Mouse (Mus musculus): ENCODE measurements around the gene Cav3. TPM values are rescaled to one million over a fixed set of nuclear protein-coding genes. Genes with fewer than 3 reads are reported as not detected.
A peak's percentile ranks its signal among the peaks of the same experiment; 100 is the strongest.

Cav3 gene
- 0.15 TPM in 1 of 2 replicates, not detected in the other for polyA plus RNA-seq (2015; fragmentation: Nextera tagmentation; extraction: Ambion mirVana)

DNA sequence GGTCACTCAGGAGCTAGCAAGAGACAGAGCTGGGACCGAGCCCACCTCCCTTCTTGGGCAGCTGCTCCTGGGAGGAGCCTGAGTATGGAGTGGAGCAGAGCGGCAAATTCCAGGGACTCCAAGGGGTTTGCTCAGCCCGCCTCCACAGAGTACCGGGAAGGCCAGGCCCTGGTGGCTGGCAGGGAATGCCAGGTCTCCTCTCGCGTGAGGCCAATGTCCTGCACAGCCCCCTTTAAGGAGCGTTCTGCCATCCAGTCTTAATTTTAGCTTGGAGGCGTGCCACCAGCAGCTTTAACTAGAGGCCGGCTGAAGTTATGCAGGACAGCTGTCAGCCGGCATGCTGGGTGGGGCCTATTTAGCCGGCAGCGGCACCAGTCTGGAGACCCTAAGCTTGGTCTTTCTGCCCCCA lies at the start of gene Cav3:
TSS of gene Cav3 (plus strand) at position 165 of the 409 bp plus-strand sequence.
- H3K4me3 ChIP-seq = no peak within 1 kb of the TSS
- no peaks in the 10 kb centered on the region for H3K4me1 ChIP-seq
- no peaks in the 10 kb centered on the region for H3K9me3 ChIP-seq (replicated peaks)
- no peak for ATAC-seq
- no peak within 1 kb of the TSS for H3K27ac ChIP-seq
- H3K9ac ChIP-seq = no peak within 1 kb of the TSS
- no peaks in the 10 kb centered on the region for H3K36me3 ChIP-seq (ENCODE audit: poor library complexity, severe bottlenecking)
- 78% methylated on average over 12 of the region's 12 CpGs for WGBS
- H3K27me3 ChIP-seq = no peaks in the 10 kb centered on the region
- H3K4me2 ChIP-seq = no peak within 1 kb of the TSS

DNA sequence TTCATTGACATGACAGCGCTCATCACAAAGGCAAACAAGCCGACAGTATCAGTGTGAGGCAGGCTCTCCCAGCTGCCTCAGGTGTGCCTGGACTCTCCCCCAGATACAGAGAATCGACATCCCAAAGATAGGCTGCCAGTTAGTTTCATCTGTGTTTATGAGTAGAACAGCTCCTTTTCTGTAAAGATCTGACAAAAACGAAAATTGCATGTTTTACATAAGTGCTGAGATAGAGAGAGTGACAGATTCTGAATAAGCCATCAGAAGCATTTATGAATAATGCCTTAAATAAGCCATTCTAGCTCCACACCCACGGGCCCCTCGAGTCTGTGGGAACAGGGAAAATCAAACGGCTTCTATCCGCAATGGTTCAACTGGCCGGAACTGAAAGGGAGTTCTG lies 40.0 kb upstream of the Cav3 start:
- Histone ChIP-seq H3K4me1 (no peaks in the 10 kb centered on the region), H3K27ac (no peak overlapping the region), H3K27me3 (no peaks in the 10 kb centered on the region), H3K4me3 (no peak overlapping the region), H3K4me2 (no peak overlapping the region), H3K9ac (no peak overlapping the region), H3K36me3 (ENCODE audit: poor library complexity, severe bottlenecking) (no peaks in the 10 kb centered on the region), H3K9me3 (replicated peaks) (no peaks in the 10 kb centered on the region; the same call in 1 of the 2 replicates)
- ATAC-seq = peak; percentile 48; the same call in 1 of the 2 replicates
- 83% methylated on average over 9 of the region's 9 CpGs for WGBS

DNA sequence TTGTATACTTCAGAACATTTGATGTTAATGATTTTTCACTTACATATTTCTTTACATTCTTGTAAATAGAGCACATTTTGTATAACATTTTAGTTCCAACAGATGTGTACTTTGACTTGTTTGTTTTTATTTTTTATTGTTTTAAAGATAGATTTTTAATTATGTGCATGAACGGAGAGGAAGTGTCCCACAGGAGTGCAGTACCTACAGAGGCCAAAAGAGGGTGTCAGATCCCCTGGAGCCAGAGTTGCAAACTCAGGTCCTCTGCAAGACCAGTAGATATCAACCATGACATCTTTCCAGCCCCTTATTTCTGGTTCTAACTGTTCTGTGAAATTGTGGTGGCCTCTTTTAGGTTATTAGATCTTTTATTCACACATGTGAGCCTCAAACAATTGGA lies 38.4 kb upstream of the Cav3 start:
- H3K9me3 ChIP-seq (replicated peaks) = no peaks in the 10 kb centered on the region; the same call in 1 of the 2 replicates
- no peak for ATAC-seq
- no peaks in the 10 kb centered on the region for H3K4me1 ChIP-seq
- H3K36me3 ChIP-seq (ENCODE audit: poor library complexity, severe bottlenecking) = no peaks in the 10 kb centered on the region
- no peaks in the 10 kb centered on the region for H3K27me3 ChIP-seq
- no peak overlapping the region for H3K27ac ChIP-seq
- WGBS = 100% methylated on average over 1 of the region's 1 CpGs
- no peak overlapping the region for H3K4me3 ChIP-seq
- H3K4me2 ChIP-seq = no peak overlapping the region
- no peak overlapping the region for H3K9ac ChIP-seq

DNA sequence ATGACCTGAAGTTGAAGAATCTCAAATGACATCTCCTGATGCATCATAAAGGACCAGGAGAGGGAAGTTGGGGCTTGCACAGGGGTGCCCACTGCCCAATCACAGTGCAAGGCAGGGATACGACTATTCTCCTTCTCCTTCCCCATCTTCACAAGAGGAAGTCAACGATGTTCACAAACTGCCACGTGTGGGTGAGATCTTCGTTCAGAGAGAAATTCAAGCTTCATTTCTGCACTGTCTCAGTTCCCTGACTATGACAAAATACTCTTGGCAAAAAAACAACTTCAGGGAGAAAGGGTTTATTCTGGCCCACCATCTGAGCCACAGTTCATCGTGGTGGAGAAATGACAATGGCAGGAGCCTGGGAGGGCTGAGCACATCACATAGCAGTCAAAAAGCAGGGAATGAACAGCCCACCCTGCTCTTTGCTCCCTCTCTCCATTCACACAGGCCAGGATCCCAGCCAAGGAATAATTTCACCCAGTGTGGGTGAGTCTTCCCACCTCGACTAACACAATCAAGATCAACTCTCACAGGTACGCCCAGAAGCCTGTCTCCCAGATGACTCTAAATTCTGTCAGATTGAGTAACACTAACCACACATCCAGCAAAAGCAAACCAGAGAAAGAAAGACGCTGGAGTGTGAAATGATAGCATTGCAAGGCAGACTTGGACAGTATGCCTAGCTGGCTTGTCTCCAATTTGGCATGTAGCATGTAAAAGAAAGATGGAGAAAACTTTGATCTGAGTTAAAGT lies 35.4 kb upstream of the Cav3 start:
- H3K4me3 ChIP-seq = no peak overlapping the region
- WGBS = 89% methylated on average over 8 of the region's 8 CpGs
- H3K9ac ChIP-seq = no peak overlapping the region
- no peak overlapping the region for H3K27ac ChIP-seq
- no peaks in the 10 kb centered on the region for H3K4me1 ChIP-seq
- no peak overlapping the region for H3K4me2 ChIP-seq
- ATAC-seq = no peak
- H3K27me3 ChIP-seq = no peaks in the 10 kb centered on the region
- no peaks in the 10 kb centered on the region; the same call in 1 of the 2 replicates for H3K9me3 ChIP-seq (replicated peaks)
- no peaks in the 10 kb centered on the region for H3K36me3 ChIP-seq (ENCODE audit: poor library complexity, severe bottlenecking)

DNA sequence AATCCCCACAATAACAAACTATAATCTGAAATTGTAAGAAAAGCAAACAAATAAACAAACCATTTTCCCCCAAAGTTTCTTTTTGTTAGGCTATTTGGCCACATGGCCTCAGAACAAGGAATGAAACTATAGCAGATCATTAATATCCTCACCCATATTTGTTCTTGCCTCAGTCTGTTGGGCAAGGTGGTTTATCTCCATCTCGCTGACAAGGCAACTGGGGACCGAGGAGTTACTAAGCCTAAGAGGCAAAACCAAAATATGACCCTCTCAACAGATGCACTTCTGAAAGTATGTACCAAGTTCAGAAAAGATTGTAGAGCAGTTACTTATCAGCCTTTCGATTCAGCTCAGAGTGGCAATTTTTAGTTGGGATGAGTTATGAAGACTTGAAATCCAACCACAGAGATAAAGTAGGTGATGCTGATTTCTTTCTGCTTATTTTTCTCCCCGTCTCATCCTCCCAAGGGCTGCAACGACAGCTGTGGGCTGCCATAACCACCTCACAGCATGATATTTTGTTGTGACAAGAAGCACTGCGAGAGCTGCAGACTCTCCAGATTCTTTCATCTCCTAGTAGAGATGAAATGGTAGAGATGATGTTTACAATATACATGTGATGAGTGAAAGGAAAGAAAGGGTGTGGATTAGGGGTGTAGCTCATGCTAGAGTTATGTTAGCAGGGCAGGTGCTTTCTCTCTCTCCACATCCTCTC lies 33.1 kb upstream of the Cav3 start:
- ATAC-seq = no peak

DNA sequence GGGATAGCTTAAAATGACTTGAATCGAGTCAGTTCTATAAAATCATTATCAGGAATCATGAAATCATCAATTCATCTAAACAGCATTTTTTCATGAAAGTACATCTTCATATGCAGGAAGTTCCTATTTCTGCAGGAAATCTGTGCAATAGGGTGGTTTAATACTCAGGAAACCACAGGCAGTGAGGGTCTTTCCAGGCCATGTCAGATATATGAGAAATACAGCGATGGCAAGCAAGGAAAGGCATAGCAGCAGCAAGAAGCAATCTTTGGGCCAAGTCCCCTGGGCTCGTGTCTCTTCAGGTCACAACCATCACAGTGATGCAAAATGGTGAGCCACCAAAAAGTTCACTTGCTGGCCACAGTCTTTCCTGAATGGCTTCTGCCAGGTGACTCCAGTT lies 13.6 kb upstream of the Cav3 start:
- no peak overlapping the region for H3K4me3 ChIP-seq
- H3K4me2 ChIP-seq = no peak overlapping the region
- WGBS = 88% methylated on average over 3 of the region's 3 CpGs
- H3K27ac ChIP-seq = no peak overlapping the region
- H3K9me3 ChIP-seq (replicated peaks) = no peaks in the 10 kb centered on the region
- no peaks in the 10 kb centered on the region for H3K4me1 ChIP-seq
- H3K36me3 ChIP-seq (ENCODE audit: poor library complexity, severe bottlenecking) = no peaks in the 10 kb centered on the region
- H3K9ac ChIP-seq = no peak overlapping the region
- no peaks in the 10 kb centered on the region for H3K27me3 ChIP-seq
- ATAC-seq = no peak

More for the DNA sequence above, 33.1 kb upstream of the Cav3 start:
- Histone ChIP-seq H3K36me3 (ENCODE audit: poor library complexity, severe bottlenecking) (no peaks in the 10 kb centered on the region), H3K9ac (no peak overlapping the region), H3K4me2 (no peak overlapping the region), H3K27ac (no peak overlapping the region), H3K4me3 (no peak overlapping the region), H3K27me3 (no peaks in the 10 kb centered on the region), H3K9me3 (replicated peaks) (no peaks in the 10 kb centered on the region; the same call in 1 of the 2 replicates), H3K4me1 (no peaks in the 10 kb centered on the region)
- WGBS = 78% methylated on average over 6 of the region's 6 CpGs

DNA sequence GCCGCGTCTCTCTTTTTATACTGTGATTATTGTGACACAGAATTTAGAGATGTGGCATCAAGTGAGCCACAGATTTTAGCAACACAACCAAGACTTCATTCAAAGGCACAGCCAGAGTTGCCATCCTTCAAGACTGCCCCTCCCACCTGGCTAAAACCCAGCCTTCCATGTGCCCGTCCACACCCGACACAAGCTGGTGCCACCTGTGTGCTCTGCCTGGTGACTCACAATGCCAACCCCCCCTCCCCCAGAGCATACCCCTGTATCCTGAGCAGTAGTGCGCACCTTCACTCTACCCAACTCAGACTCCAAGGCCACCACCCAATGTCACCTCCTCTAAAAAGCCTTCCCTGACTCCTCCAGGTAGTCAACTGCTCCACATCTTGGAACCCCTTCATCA lies 2.2 kb downstream of the Cav3 start:
- no peaks in the 10 kb centered on the region for H3K36me3 ChIP-seq (ENCODE audit: poor library complexity, severe bottlenecking)
- no peak overlapping the region for H3K27ac ChIP-seq
- no peak overlapping the region for H3K4me3 ChIP-seq
- H3K27me3 ChIP-seq = no peaks in the 10 kb centered on the region
- no peak for ATAC-seq
- no peaks in the 10 kb centered on the region for H3K9me3 ChIP-seq (replicated peaks)
- no peak overlapping the region for H3K9ac ChIP-seq
- 95% methylated on average over 5 of the region's 5 CpGs for WGBS
- H3K4me1 ChIP-seq = no peaks in the 10 kb centered on the region
- no peak overlapping the region for H3K4me2 ChIP-seq

DNA sequence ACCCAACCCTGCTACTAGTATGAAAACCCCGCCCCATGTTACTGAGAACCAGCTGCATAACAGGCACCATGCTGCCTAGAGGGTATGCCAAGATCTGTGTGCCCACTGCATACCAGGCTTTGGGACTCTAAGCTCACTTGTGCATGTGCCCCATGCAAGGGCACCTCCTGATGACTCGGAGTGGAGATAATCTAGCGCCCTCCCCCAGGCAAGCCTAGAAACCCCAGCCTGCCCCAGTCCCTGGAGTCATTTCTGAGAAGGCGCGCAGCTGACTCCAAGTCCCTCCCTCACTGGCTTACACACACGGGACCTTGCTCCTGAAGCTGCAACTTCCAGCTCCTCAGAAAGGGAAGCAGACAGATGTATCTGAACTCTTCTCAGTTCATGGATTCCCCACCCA lies 4.0 kb downstream of the Cav3 start:
- H3K36me3 ChIP-seq (ENCODE audit: poor library complexity, severe bottlenecking) = no peaks in the 10 kb centered on the region
- no peak overlapping the region for H3K4me3 ChIP-seq
- H3K27me3 ChIP-seq = no peaks in the 10 kb centered on the region
- no peak overlapping the region for H3K27ac ChIP-seq
- no peak for ATAC-seq
- H3K9me3 ChIP-seq (replicated peaks) = no peaks in the 10 kb centered on the region
- 89% methylated on average over 6 of the region's 6 CpGs for WGBS
- no peak overlapping the region for H3K9ac ChIP-seq
- H3K4me1 ChIP-seq = no peaks in the 10 kb centered on the region
- H3K4me2 ChIP-seq = no peak overlapping the region

DNA sequence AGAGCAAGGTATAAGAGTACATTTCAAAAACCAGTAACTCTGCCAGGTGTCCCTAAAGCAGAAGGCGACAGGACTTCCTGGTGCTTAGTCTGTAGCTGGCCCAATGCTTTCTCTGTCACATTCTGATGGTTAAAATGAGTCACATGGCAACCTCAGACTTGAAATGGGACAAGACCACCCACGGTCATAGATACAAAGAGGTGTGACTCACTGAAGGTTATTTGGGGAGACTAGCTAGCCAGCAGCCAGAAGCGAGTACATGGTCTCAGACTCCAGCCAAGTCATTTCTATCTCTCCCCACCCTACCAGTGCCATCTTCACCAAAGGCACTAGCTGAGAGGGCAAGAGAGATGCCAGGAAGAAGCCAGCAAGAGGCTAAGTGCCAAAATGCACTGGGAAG lies 6.1 kb downstream of the Cav3 start:
- H3K9me3 ChIP-seq (replicated peaks) = no peaks in the 10 kb centered on the region
- 85% methylated on average over 3 of the region's 3 CpGs for WGBS

DNA sequence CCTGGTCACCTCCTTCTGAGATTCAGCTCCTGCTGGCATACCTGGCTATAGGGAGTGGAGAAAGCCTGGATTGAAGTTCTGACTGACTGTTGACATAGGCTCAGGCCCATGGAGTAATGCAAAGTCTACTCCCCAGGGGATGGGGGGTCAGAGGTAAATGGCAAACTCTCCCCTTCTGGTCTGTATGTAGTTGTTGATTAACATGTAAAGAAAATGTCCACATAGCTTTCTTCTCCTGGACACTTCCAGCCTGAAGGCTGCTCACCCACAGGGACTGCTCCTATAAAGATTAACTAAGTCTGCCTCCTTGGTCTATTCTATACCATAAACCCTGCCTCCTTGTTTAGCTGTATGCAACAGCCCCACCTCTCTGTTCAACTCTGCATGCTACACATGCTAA lies 6.7 kb downstream of the Cav3 start:
- Histone ChIP-seq H3K4me1 (no peaks in the 10 kb centered on the region), H3K27ac (no peak overlapping the region), H3K27me3 (no peaks in the 10 kb centered on the region), H3K9ac (no peak overlapping the region), H3K36me3 (ENCODE audit: poor library complexity, severe bottlenecking) (no peaks in the 10 kb centered on the region), H3K9me3 (replicated peaks) (no peaks in the 10 kb centered on the region), H3K4me3 (no peak overlapping the region), H3K4me2 (no peak overlapping the region)
- no peak for ATAC-seq

More for the DNA sequence above, 6.1 kb downstream of the Cav3 start:
- no peaks in the 10 kb centered on the region for H3K4me1 ChIP-seq
- H3K4me2 ChIP-seq = no peak overlapping the region
- H3K27ac ChIP-seq = no peak overlapping the region
- no peak overlapping the region for H3K9ac ChIP-seq
- ATAC-seq = no peak
- H3K27me3 ChIP-seq = no peaks in the 10 kb centered on the region
- no peak overlapping the region for H3K4me3 ChIP-seq
- H3K36me3 ChIP-seq (ENCODE audit: poor library complexity, severe bottlenecking) = no peaks in the 10 kb centered on the region

DNA sequence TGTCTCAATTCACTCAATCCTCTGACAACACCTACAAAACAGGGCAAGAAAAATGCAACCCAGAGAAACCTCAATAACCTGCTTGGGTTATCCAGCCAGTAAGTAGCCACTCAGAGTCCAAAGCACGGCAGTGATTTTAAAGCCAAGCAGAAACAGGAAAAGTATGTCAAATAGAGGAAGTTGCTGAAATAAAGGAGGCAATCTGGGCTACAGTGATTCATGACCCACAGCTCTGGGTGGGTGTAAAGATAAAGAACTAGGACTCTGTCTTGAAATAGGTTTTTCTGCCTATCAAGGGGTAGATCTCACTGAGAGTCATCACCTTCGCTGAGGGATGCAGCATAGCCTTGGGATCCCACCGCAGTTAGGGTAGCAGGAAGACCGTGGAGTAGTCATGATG lies 12.3 kb downstream of the Cav3 start:
- H3K9me3 ChIP-seq (replicated peaks) = no peaks in the 10 kb centered on the region
- H3K4me2 ChIP-seq = no peak overlapping the region
- no peaks in the 10 kb centered on the region for H3K4me1 ChIP-seq
- no peaks in the 10 kb centered on the region for H3K36me3 ChIP-seq (ENCODE audit: poor library complexity, severe bottlenecking)
- no peaks in the 10 kb centered on the region for H3K27me3 ChIP-seq
- H3K27ac ChIP-seq = no peak overlapping the region
- H3K4me3 ChIP-seq = no peak overlapping the region
- 92% methylated on average over 4 of the region's 4 CpGs for WGBS
- no peak for ATAC-seq
- no peak overlapping the region for H3K9ac ChIP-seq

DNA sequence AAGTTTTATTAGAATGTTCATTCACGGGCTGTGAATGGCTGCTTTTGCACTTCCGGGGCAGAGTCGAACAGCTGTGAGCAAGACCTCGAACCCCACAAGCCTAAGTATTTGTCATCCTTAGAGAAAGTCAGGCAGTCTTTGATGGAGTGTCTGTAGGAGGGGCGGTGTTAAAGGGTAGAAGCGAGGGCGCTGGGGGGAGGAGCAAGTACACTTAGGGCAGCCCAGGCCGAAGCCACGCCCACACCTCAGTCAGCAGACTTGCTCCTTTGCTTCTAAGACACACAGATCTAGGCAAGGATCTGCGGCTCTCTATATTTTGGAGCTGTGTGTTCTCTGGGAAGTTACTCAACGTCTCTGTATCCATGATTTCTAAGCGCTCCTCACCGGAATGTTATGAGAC lies 20.6 kb downstream of the Cav3 start:
- Histone ChIP-seq H3K4me2 (no peak overlapping the region), H3K27ac (no peak overlapping the region), H3K4me1 (no peaks in the 10 kb centered on the region), H3K9ac (no peak overlapping the region), H3K4me3 (no peak overlapping the region), H3K36me3 (ENCODE audit: poor library complexity, severe bottlenecking) (no peaks in the 10 kb centered on the region), H3K9me3 (replicated peaks) (no peaks in the 10 kb centered on the region), H3K27me3 (no peaks in the 10 kb centered on the region)
- no peak for ATAC-seq
- WGBS = 56% methylated on average over 13 of the region's 13 CpGs

Data from forebrain, embryonic 13.5 days (tissue).